Mouse (Mus musculus): ENCODE measurements around the gene Unc13a. TPM values are rescaled to one million over a fixed set of nuclear protein-coding genes. Genes with fewer than 3 reads are reported as not detected.

The Unc13a gene
- polyA plus RNA-seq, 1 experiment = 97.3 TPM

DNA sequence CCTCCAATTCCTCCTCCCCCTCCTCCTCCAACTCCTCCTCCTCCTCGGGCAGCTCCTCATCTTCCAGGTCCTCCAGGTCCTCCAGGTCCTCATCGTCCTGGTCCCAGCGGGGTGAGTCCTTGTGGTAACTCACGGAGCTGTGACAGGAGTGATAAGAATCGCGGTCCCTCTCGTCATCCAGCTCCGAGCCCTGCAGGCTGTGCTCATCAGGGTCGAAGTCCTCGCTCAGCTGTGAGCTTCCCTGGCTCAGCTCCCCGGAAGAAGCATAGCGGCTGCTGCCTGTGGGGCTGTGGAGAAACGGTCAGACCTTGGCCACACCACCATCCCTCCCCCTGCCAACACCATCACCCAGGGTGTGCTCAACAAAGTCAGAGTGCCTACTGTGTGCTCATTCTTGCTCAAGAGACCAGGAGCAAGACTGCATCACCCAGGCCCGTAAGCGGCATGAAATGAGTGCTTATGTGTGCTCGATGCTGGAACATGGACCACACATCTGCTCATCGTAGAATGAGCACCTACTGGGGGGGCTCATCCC is 13.0 kb downstream of the Unc13a start:
- Histone ChIP-seq H3K4me3 (replicated peaks; ENCODE audit: insufficient read depth, low read depth, low read length) (no peak overlapping the region), H3K27me3 (ENCODE audit: control insufficient read depth, insufficient read depth, low read length) (no peaks in the 10 kb centered on the region), H3K27ac (ENCODE audit: insufficient read depth, low read length) (no peak overlapping the region), H3K4me1 (ENCODE audit: control insufficient read depth, insufficient read depth, low read length) (peaks cover 25% of the 10 kb centered on the region)
- DNase-seq = no peak
- TF ChIP-seq POLR2A (IDR thresholded peaks at IDR 0.05; ENCODE audit: borderline replicate concordance, insufficient read depth, low read length) = no peak
- no peak for TF ChIP-seq CTCF (IDR thresholded peaks at IDR 0.05; ENCODE audit: borderline replicate concordance, insufficient read depth, low read depth, low read length)
- WGBS = 32% methylated on average over 17 of the region's 17 CpGs

DNA sequence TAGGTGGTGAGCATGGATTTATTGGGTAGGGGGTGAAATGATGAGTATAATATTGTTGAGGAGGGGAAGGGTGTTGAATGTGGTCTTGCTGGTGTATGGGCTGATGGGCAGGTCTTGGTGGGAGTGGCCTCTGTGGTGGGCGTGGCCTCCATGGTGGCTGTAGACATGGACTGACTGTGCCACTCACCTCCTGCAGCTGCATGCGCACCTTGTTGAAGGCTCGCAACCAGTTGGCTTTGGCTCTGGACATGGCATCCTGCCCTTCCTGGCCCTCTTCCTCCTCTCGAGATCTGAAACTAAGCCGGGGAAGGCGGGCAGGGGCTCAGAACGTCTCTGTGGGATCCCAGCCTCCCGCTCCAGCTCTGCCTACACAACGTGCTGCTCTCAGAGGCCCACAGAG is 13.7 kb downstream of the Unc13a start:
- H3K4me3 ChIP-seq (replicated peaks; ENCODE audit: insufficient read depth, low read depth, low read length) = no peak overlapping the region
- no peaks in the 10 kb centered on the region for H3K27me3 ChIP-seq (ENCODE audit: control insufficient read depth, insufficient read depth, low read length)
- WGBS = 43% methylated on average over 9 of the region's 9 CpGs
- TF ChIP-seq POLR2A (IDR thresholded peaks at IDR 0.05; ENCODE audit: borderline replicate concordance, insufficient read depth, low read length) (no peak), CTCF (IDR thresholded peaks at IDR 0.05; ENCODE audit: borderline replicate concordance, insufficient read depth, low read depth, low read length) (no peak)
- DNase-seq = no peak
- no peak overlapping the region for H3K27ac ChIP-seq (ENCODE audit: insufficient read depth, low read length)
- peaks cover 25% of the 10 kb centered on the region for H3K4me1 ChIP-seq (ENCODE audit: control insufficient read depth, insufficient read depth, low read length)

DNA sequence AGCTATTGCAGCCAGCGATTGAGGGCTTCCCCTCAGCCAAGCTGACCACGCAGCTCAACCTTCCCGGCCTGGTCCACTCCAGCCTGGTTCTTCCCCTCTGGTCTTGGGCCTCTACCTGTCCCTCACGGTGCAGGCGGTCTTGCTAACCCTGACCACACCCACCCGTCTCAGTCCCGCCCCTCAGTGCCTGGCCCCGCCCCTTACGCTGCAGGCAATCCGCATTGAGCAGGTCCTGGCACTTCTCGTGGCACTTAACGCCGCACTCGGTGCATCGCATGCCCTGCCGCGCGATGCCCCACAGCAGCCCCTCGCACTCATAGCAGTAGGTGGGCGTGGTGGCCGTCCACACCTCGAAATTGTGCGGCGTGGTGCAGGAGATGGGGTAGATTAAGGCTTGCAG is 17.0 kb downstream of the Unc13a start:
- WGBS = 28% methylated on average over 24 of the region's 24 CpGs
- Histone ChIP-seq H3K27me3 (ENCODE audit: control insufficient read depth, insufficient read depth, low read length) (no peaks in the 10 kb centered on the region), H3K4me1 (ENCODE audit: control insufficient read depth, insufficient read depth, low read length) (peaks cover 15% of the 10 kb centered on the region), H3K27ac (ENCODE audit: insufficient read depth, low read length) (no peak overlapping the region), H3K4me3 (replicated peaks; ENCODE audit: insufficient read depth, low read depth, low read length) (no peak overlapping the region)
- DNase-seq = no peak
- TF ChIP-seq POLR2A (IDR thresholded peaks at IDR 0.05; ENCODE audit: borderline replicate concordance, insufficient read depth, low read length) (no peak), CTCF (IDR thresholded peaks at IDR 0.05; ENCODE audit: borderline replicate concordance, insufficient read depth, low read depth, low read length) (no peak)

DNA sequence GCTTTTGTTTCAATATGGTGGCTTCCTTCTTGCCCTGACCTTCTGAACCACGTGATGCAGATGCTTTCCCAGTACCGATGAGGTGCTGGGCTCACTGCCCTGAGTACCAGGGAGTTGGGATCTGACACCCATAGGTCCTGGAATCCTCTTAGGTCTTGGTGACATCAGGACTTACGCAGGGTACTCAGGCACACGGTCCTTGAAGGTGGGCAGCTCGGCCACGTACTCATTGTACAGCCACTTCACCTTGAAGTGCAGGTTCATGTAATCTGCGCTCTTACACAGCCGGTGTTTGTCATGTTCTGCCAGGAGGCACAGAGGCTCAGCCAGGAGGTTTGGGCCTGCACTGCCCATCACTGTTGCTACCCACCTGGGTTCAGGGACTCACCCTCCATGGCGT is 26.0 kb downstream of the Unc13a start:
- no peaks in the 10 kb centered on the region for H3K27me3 ChIP-seq (ENCODE audit: control insufficient read depth, insufficient read depth, low read length)
- no peak overlapping the region for H3K4me3 ChIP-seq (replicated peaks; ENCODE audit: insufficient read depth, low read depth, low read length)
- TF ChIP-seq POLR2A (IDR thresholded peaks at IDR 0.05; ENCODE audit: borderline replicate concordance, insufficient read depth, low read length) (no peak), CTCF (IDR thresholded peaks at IDR 0.05; ENCODE audit: borderline replicate concordance, insufficient read depth, low read depth, low read length) (no peak)
- no peaks in the 10 kb centered on the region for H3K4me1 ChIP-seq (ENCODE audit: control insufficient read depth, insufficient read depth, low read length)
- 78% methylated on average over 9 of the region's 9 CpGs for WGBS
- H3K27ac ChIP-seq (ENCODE audit: insufficient read depth, low read length) = no peak overlapping the region
- no peak for DNase-seq

DNA sequence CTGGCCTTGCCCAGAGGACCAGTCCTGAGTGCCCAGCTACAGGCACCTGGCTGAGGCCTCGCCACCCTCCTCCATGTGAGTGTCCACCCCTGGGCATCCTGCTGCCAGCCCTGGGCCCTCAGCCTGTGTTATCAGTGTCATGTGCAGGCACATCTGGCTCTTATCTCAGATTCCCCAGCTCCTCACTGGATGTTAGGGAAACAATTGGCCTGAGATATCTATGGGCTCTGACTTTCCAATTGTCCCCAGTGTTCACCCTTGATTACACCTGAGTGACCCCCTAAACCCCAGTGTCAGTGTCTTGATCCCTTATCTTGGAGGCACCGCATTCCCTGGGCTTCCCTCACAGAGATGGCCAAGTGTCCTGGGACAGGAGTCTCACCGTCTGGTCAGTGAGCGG is 32.2 kb downstream of the Unc13a start:
- Histone ChIP-seq H3K4me1 (ENCODE audit: control insufficient read depth, insufficient read depth, low read length) (peaks cover 14% of the 10 kb centered on the region), H3K27me3 (ENCODE audit: control insufficient read depth, insufficient read depth, low read length) (no peaks in the 10 kb centered on the region), H3K4me3 (replicated peaks; ENCODE audit: insufficient read depth, low read depth, low read length) (no peak overlapping the region), H3K27ac (ENCODE audit: insufficient read depth, low read length) (no peak overlapping the region)
- WGBS = 96% methylated on average over 4 of the region's 4 CpGs
- no peak for TF ChIP-seq POLR2A (IDR thresholded peaks at IDR 0.05; ENCODE audit: borderline replicate concordance, insufficient read depth, low read length)
- TF ChIP-seq CTCF (IDR thresholded peaks at IDR 0.05; ENCODE audit: borderline replicate concordance, insufficient read depth, low read depth, low read length) = no peak
- DNase-seq = no peak

DNA sequence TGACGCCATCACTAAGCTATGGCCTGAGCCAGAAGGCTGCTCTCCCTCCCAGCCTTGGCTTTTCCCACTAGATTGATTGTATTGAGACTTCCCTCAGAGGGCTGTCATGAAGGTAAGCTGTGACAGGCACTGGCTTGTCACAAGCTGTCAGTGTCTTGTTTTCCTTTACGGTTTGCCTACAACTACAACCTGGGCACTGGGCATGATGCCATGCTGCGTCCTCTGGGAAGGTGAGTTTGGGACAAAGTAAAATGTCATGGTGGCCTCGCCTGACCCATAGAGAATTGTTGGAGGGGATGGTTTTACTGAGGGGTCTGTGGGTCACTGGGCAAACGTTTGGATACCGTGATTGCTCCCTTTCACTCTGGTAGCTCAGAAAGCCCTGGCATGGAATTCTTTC is 33.2 kb downstream of the Unc13a start:
- WGBS = 40% methylated on average over 6 of the region's 6 CpGs
- no peaks in the 10 kb centered on the region for H3K27me3 ChIP-seq (ENCODE audit: control insufficient read depth, insufficient read depth, low read length)
- no peak for TF ChIP-seq CTCF (IDR thresholded peaks at IDR 0.05; ENCODE audit: borderline replicate concordance, insufficient read depth, low read depth, low read length)
- no peak for TF ChIP-seq POLR2A (IDR thresholded peaks at IDR 0.05; ENCODE audit: borderline replicate concordance, insufficient read depth, low read length)

DNA sequence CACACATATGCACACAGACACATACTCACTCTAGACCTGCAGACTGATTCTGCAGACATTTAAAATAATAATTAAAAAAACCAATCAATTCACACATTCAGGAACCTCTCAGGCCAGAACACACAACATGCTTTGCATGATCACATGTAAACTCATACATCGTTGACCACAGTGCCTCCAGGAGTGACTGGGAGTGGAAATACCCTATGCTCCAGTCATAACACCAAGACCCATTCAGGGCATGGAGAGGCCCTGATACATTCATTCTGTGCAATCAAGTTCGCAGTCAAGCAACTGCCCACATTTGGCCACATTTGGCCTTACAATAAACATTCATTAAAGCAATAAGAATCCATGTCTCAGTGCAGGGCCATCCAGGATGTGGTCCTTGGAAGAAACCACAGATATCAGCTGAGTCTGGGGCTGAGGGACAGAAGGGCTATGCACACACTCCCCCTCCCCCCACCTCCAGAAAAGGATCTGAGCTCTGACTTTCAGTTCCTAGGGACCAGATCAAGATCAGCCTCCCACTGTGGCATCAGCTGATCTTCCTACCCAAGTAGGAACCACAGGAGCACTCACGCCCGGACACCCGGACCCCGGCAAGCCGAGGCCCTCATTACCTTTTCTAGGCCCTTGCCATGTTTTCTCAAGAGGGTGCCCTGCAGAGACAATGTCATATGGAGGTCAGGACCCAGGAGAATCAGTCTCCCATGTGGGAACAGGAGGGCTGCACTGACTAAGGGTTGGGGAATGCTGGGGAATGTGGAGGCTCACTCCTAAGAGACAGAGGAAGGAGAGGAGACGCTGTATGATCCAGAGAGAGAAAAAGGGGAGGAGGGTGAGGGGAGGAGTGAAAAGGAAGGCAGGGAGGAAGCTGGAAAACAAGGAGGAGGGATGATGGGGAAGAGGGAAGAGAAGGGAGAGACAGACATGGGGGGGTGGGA is 34.1 kb downstream of the Unc13a start:
- 70% methylated on average over 8 of the region's 8 CpGs for WGBS
- no peaks in the 10 kb centered on the region for H3K27me3 ChIP-seq (ENCODE audit: control insufficient read depth, insufficient read depth, low read length)
- no peak overlapping the region for H3K27ac ChIP-seq (ENCODE audit: insufficient read depth, low read length)
- no peak for DNase-seq
- TF ChIP-seq POLR2A (IDR thresholded peaks at IDR 0.05; ENCODE audit: borderline replicate concordance, insufficient read depth, low read length) (no peak), CTCF (IDR thresholded peaks at IDR 0.05; ENCODE audit: borderline replicate concordance, insufficient read depth, low read depth, low read length) (no peak)
- H3K4me3 ChIP-seq (replicated peaks; ENCODE audit: insufficient read depth, low read depth, low read length) = no peak overlapping the region
- peaks cover 14% of the 10 kb centered on the region for H3K4me1 ChIP-seq (ENCODE audit: control insufficient read depth, insufficient read depth, low read length)

More for the DNA sequence above, 33.2 kb downstream of the Unc13a start:
- H3K4me1 ChIP-seq (ENCODE audit: control insufficient read depth, insufficient read depth, low read length) = peaks cover 14% of the 10 kb centered on the region
- no peak for DNase-seq
- no peak overlapping the region for H3K27ac ChIP-seq (ENCODE audit: insufficient read depth, low read length)
- H3K4me3 ChIP-seq (replicated peaks; ENCODE audit: insufficient read depth, low read depth, low read length) = no peak overlapping the region

All from cerebellum, adult 2 months (tissue).